Mouse (Mus musculus) liver, embryonic 14.5 days (tissue): ENCODE data around the gene Crxos. TPM values are rescaled to one million over a fixed set of nuclear protein-coding genes. Genes with fewer than 3 reads are reported as not detected.

Experiments used
- ATAC-seq: fragments of 200-750 bp; cut with Nextera tagmentation; 2 replicates; pipeline ENCODE4 v1.8.0; 2017; ENCODE audit warnings: moderate number of reproducible peaks, mild to moderate bottlenecking, moderate library complexity; ENCODE audit not compliant: insufficient read depth
- DNase-seq, 3 experiments: peaks; one replicate each; pipeline ENCODE4 v3.0.0-alpha.2; 2012 to 2013; ENCODE audit warnings: low read depth in 3 of 3, low spot score in 3 of 3
- H3K27ac ChIP-seq: fragments of 300-500 bp; sonication (generic); 2 replicates; pipeline ENCODE4 v1.5.1; 2014; ENCODE audit warnings: moderate library complexity, mild to moderate bottlenecking, control low read depth, inconsistent platforms
- H3K27me3 ChIP-seq: fragments of 300-500 bp; sonication (generic); 2 replicates; pipeline ENCODE4 v1.6.1; 2014; ENCODE audit warnings: mild to moderate bottlenecking, low read length, moderate library complexity; ENCODE audit not compliant: control insufficient read depth, insufficient read depth
- H3K36me3 ChIP-seq: fragments of 300-500 bp; sonication (generic); replicated peaks from 2 replicates; pipeline ENCODE4 v1.6.1; 2014; ENCODE audit warnings: low read depth; ENCODE audit not compliant: control insufficient read depth, insufficient read depth
- H3K4me1 ChIP-seq, 2 experiments: fragments of 200-500 bp in 1 of 2; fragments of 300-500 bp in 1 of 2; sonication (generic) in 1 of 2; replicated peaks; 2 replicates each; pipeline ENCODE4 v1.6.1; 2012 to 2014; ENCODE audit warnings: antibody characterized with exemption in 1 of 2, inconsistent platforms in 1 of 2, low read length in 1 of 2; ENCODE audit not compliant: control insufficient read depth in 2 of 2, insufficient read depth in 2 of 2
- H3K4me2 ChIP-seq: fragments of 300-500 bp; sonication (generic); 2 replicates; pipeline ENCODE4 v1.6.1; 2014; ENCODE audit warnings: low read depth, mild to moderate bottlenecking, control low read depth, moderate library complexity
- H3K4me3 ChIP-seq, 2 experiments: fragments of 200-500 bp in 1 of 2; fragments of 300-500 bp in 1 of 2; sonication (generic) in 1 of 2; 2 replicates each; pipeline ENCODE4 v1.5.1; 2012 to 2014; ENCODE audit warnings: low read depth in 2 of 2, low read length in 2 of 2, mild to moderate bottlenecking in 2 of 2, control low read depth in 1 of 2, inconsistent platforms in 1 of 2, moderate library complexity in 1 of 2; ENCODE audit not compliant: insufficient read depth in 1 of 2
- H3K9ac ChIP-seq: fragments of 300-500 bp; sonication (generic); replicated peaks from 2 replicates; pipeline ENCODE4 v1.6.1; 2014; ENCODE audit warnings: mild to moderate bottlenecking, control low read depth, moderate library complexity
- H3K9me3 ChIP-seq: fragments of 300-500 bp; sonication (generic); 2 replicates; pipeline ENCODE4 v1.6.1; 2016; ENCODE audit warnings: low read length, mixed read lengths; ENCODE audit not compliant: control insufficient read depth
- CTCF ChIP-seq: IDR thresholded peaks from 2 replicates; pipeline ENCODE4 v1.5.1; 2016; ENCODE audit warnings: antibody characterized with exemption, low read depth, control low read depth
- EP300 ChIP-seq: IDR thresholded peaks from 2 replicates; pipeline ENCODE4 v1.6.1; 2016; ENCODE audit warnings: antibody characterized with exemption, low read depth
- WGBS: fragments of 180-500 bp; shearing (Covaris S2); extraction: QIAGEN DNeasy Blood & Tissue Kit; methylation state at CpG from one replicate; pipeline ENCODE4 v1.1.7; 2014; ENCODE audit not compliant: insufficient replicate concordance; 5-methylcytosine and 5-hydroxymethylcytosine counted together
- polyA plus RNA-seq, 2 experiments: library from polyadenylated mRNA; depleted of rRNA in 1 of 2; stranded (reverse) in 1 of 2; unstranded in 1 of 2; fragments of >200 nt; fragmentation: Nextera tagmentation in 1 of 2; extraction: Ambion mirVana in 1 of 2; gene quantifications; 2 replicates each; pipeline versions ENCODE4 v1.2.1 to v1.2.3; 2012 to 2014

The Crxos gene
- polyA plus RNA-seq, 2 experiments = not detected

DNA sequence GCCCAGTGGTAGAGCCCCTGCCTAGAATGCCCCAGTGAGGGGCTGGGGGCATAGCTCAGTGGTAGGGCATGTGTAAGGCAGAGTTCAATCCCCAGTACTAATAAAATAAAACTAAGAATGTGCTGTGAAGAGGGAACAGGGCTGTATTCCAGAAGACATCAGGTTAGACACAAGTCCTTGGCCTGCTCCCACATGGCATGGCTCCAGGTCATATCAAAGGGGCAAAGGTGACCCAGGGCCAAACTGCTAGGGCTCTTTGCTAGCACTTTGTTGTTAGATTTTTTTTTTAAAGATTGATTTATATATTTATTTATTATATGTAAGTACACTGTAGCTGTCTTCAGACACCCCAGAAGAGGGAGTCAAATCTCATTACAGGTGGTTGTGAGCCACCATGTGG, 36.0 kb downstream of the Crxos start:
- no peaks in the 10 kb centered on the region; the same call in 1 of the 2 replicates for H3K36me3 ChIP-seq
- H3K4me3 ChIP-seq = no peak overlapping the region
- no peak overlapping the region for H3K4me2 ChIP-seq
- H3K9ac ChIP-seq = no peak overlapping the region
- no peaks in the 10 kb centered on the region for H3K9me3 ChIP-seq
- no peak for TF ChIP-seq CTCF
- TF ChIP-seq EP300 = no peak
- H3K27me3 ChIP-seq = no peaks in the 10 kb centered on the region
- DNase-seq = no peak
- no peak overlapping the region for H3K27ac ChIP-seq
- H3K4me1 ChIP-seq = peaks cover 14 to 36% of the 10 kb centered on the region in 2 experiments
- no peak for ATAC-seq

DNA sequence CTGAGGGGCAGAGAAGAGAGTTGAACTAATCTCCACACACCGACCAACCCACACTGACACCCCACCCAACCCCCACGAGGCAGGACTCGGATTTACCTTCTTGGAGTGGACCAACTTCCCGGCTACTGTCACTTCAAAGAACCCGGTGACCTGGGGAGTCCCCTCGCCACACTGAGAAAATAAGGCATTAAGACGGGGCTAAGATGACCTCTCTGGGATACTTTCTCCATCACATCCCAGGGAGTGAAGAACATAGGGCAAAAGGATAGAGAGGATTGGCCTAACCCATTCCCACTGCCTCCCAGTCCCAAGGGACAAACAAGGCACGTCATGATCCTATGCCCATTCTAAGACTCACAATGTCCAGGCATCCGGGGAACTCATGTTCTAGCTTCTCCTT, 37.5 kb downstream of the Crxos start:
- no peak overlapping the region; a peak in 1 of 4 replicates for H3K4me3 ChIP-seq
- 83% methylated on average over 9 of the region's 9 CpGs for WGBS
- H3K4me1 ChIP-seq = peaks cover 14 to 36% of the 10 kb centered on the region in 2 experiments
- TF ChIP-seq CTCF (no peak), EP300 (no peak)
- H3K27ac ChIP-seq = no peak overlapping the region
- H3K4me2 ChIP-seq = peak overlapping the region; percentile 66; the same call in 1 of the 2 replicates
- no peaks in the 10 kb centered on the region for H3K9me3 ChIP-seq
- ATAC-seq (no peak), DNase-seq (no peak)
- H3K36me3 ChIP-seq = no peaks in the 10 kb centered on the region; the same call in 1 of the 2 replicates
- H3K9ac ChIP-seq = no peak overlapping the region
- no peaks in the 10 kb centered on the region; the same call in 1 of the 2 replicates for H3K27me3 ChIP-seq

DNA sequence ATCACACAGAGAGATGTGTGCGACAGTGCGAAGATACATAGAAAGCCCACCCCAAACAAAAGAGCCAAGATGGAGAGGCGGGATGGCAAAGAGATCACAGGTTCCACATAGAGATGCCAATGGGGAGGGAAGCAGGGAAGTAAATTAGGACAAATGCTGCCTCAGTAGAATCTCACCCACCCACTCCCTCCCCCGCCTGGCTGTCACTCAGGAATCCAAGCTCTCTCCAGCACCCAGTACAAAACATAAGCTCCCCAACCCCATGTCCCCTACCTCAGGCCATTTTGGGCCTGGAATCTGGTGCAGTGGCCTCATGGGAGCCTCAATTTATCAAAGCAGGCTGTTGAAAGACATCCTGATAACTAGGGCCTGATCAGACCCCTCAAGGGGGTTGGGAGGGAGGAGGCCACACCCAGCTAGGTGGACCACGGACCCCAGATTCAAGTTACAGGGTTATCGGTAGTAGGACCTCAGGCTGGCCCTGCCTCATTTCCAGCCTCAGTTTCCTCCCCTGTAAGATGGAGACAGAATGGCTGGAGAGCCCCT, 38.3 kb downstream of the Crxos start:
- no peak overlapping the region for H3K27ac ChIP-seq
- peak overlapping the region; percentile 72 for H3K9ac ChIP-seq
- H3K4me3 ChIP-seq = peak overlapping the region; percentile 66 to 92
- 60% methylated on average over 6 of the region's 6 CpGs for WGBS
- DNase-seq = no peak
- peaks cover 14 to 36% of the 10 kb centered on the region in 2 experiments for H3K4me1 ChIP-seq
- no peak for TF ChIP-seq CTCF
- TF ChIP-seq EP300 = no peak
- H3K36me3 ChIP-seq = no peaks in the 10 kb centered on the region; the same call in 1 of the 2 replicates
- H3K9me3 ChIP-seq = no peaks in the 10 kb centered on the region
- no peak for ATAC-seq
- H3K4me2 ChIP-seq = peak overlapping the region; percentile 66
- no peaks in the 10 kb centered on the region; the same call in 1 of the 2 replicates for H3K27me3 ChIP-seq

DNA sequence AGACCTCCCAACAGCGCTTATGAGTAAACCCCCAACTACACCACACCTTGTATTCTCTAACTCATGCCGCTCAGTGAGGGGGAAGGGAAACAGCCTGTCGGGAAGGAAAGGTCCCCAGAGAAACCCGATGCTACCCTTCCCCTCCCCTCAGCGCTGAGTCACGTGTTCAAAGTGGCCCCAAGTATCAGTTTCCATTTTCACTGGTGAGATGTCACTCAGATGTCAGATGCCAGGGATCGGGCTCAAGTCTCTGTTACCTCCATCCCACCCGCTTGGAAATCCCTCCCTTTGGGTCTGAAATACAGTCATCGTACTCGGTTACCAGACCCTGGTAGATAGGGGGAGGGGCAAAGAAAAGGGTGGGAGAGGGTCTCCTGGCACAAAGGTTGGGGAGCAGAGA, 39.4 kb downstream of the Crxos start:
- Histone ChIP-seq H3K27me3 (no peaks in the 10 kb centered on the region; the same call in 1 of the 2 replicates), H3K9me3 (no peaks in the 10 kb centered on the region), H3K4me2 (peak overlapping the region; percentile 66), H3K36me3 (no peaks in the 10 kb centered on the region; the same call in 1 of the 2 replicates), H3K27ac (peak overlapping the region; percentile 46), H3K4me3 (peak overlapping the region; percentile 66 to 92), H3K9ac (peak overlapping the region; percentile 72), H3K4me1 (peaks cover 14 to 36% of the 10 kb centered on the region in 2 experiments)
- DNase-seq (peak in 2 of 3 experiments; percentile 38 to 39), ATAC-seq (peak; percentile 47)
- TF ChIP-seq CTCF (no peak), EP300 (no peak)
- under 1% methylated on average over 10 of the region's 10 CpGs for WGBS

- no peaks in the 10 kb centered on the region; the same call in 1 of the 2 replicates for H3K36me3 ChIP-seq
- no peaks in the 10 kb centered on the region for H3K9me3 ChIP-seq
- DNase-seq = peak; percentile 84 to 88 (median 85)
- peak within 1 kb of the TSS; percentile 46 for H3K27ac ChIP-seq
- peak; percentile 98 for ATAC-seq
- WGBS = 0% methylated on average over 33 of the region's 33 CpGs
- H3K9ac ChIP-seq = peak within 1 kb of the TSS; percentile 72
- peak within 1 kb of the TSS; percentile 66 for H3K4me2 ChIP-seq
- H3K4me3 ChIP-seq = peak within 1 kb of the TSS; percentile 66 to 92
- peaks cover 14 to 36% of the 10 kb centered on the region in 2 experiments for H3K4me1 ChIP-seq
- H3K27me3 ChIP-seq = no peaks in the 10 kb centered on the region; the same call in 1 of the 2 replicates
- TF ChIP-seq EP300 (no peak), CTCF (no peak)
These were observed 39.9 kb downstream of the Crxos start, which contains the start of gene Selenow for GRCm38 (mm10) chr7:15922220-15922773. Selenow (minus strand) TSS chr7:15922402.
